Mouse (Mus musculus): ENCODE results near the gene Klrb1c. TPM values are rescaled to one million over a fixed set of nuclear protein-coding genes. Genes with fewer than 3 reads are reported as not detected.
A peak's percentile ranks its signal among the peaks of the same experiment; 100 is the strongest.
"Not testable (repeated sequence)": the region's sequence is repeated elsewhere in the genome, so short reads cannot be mapped to it uniquely, and the experiment has no call there.

Gene Klrb1c
- not detected for total RNA-seq (2021)
- long read RNA-seq, experiment 1: 0 reads
- long read RNA-seq, experiment 2: 0 reads

GRCm38 (mm10) chr6:128789115-128789514, at the start of gene Klrb1c:
Gene Klrb1c, minus strand, starts transcription at chr6:128789215.
- no peak for DNase-seq

- DNase-seq: no peak
Measured at GRCm38 (mm10) chr6:128837454-128838341, 48.7 kb upstream of the Klrb1c start.

- DNase-seq: no peak
Measured at GRCm38 (mm10) chr6:128836955-128837334, 47.9 kb upstream of the Klrb1c start.

- no peak for DNase-seq
Measured at GRCm38 (mm10) chr6:128836191-128836954, 47.4 kb upstream of the Klrb1c start.

GRCm38 (mm10) chr6:128835571-128835970, 46.6 kb upstream of the Klrb1c start:
- no peak for DNase-seq

GRCm38 (mm10) chr6:128833046-128833445, 44.0 kb upstream of the Klrb1c start:
- DNase-seq: no peak

- DNase-seq: no peak
Measured at GRCm38 (mm10) chr6:128829837-128830236, 40.8 kb upstream of the Klrb1c start.

GRCm38 (mm10) chr6:128826781-128827180, 37.8 kb upstream of the Klrb1c start:
- no peak for DNase-seq

- no peak for DNase-seq
Measured at GRCm38 (mm10) chr6:128826132-128826531, 37.1 kb upstream of the Klrb1c start, which contains the start of the genes Gm44511 and Klrb1b. Gene Gm44511, minus strand, starts transcription at chr6:128826315. Gene Klrb1b, minus strand, starts transcription at chr6:128826331.

- no peak for DNase-seq
Measured at GRCm38 (mm10) chr6:128818083-128818802, 29.2 kb upstream of the Klrb1c start.

- DNase-seq: no peak
Measured at GRCm38 (mm10) chr6:128808532-128808931, 19.5 kb upstream of the Klrb1c start.

- DNase-seq: no peak
Measured at GRCm38 (mm10) chr6:128807021-128807420, 18.0 kb upstream of the Klrb1c start.

- peak; percentile 21 for DNase-seq
Measured at GRCm38 (mm10) chr6:128804823-128805640, 16.0 kb upstream of the Klrb1c start.

- DNase-seq: peak; percentile 92
Measured at GRCm38 (mm10) chr6:128802999-128803857, 14.2 kb upstream of the Klrb1c start.

GRCm38 (mm10) chr6:128802557-128802956, 13.5 kb upstream of the Klrb1c start:
- DNase-seq: peak; percentile 11

- DNase-seq: not testable (repeated sequence)
Measured at GRCm38 (mm10) chr6:128800696-128801095, 11.7 kb upstream of the Klrb1c start.

GRCm38 (mm10) chr6:128799896-128800270, 10.9 kb upstream of the Klrb1c start:
- DNase-seq: no peak

GRCm38 (mm10) chr6:128799144-128799895, 10.3 kb upstream of the Klrb1c start:
- peak; percentile 77 for DNase-seq

- peak; percentile 43 for DNase-seq
Measured at GRCm38 (mm10) chr6:128798772-128799143, 9.7 kb upstream of the Klrb1c start.

Data from gastrocnemius, postnatal 25 days (tissue).